Mouse (Mus musculus): ENCODE measurements around the gene 2310003L06Rik.

Gene 2310003L06Rik

GRCm38 (mm10) chr5:87969201-87969600 is at the start of gene 2310003L06Rik, which contains the start of gene Gm28434:
2310003L06Rik (plus strand) TSS chr5:87969459.
Gm28434 (plus strand) TSS chr5:87969517.
- no peak for DNase-seq (ENCODE audit: low read depth, low spot score)

GRCm38 (mm10) chr5:87925372-87925771 is 43.9 kb upstream of the 2310003L06Rik start, which contains the start of gene Csn3:
Csn3 (plus strand) TSS chr5:87925579.
- DNase-seq (ENCODE audit: low read depth, low spot score), result peak; percentile 5

DNA sequence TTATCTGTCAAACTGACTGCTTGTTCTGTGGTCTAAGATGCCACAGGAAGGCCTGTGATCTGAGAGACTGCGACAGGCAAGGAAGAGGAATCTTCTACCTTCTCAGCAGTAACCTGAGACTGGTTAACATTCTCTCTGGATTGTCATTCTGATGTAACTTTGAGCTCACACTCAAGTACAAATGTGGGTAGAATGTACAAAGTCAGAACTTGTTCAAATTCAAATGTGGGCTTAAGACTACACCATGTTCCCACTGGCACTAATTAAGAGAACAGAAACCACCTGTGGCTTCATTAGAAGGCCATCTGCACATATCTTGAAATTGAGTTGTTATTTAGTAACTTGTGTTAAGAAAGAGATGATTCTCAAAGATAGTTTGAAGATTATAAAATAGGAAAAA is 37.7 kb upstream of the 2310003L06Rik start:
- no peak for DNase-seq (ENCODE audit: low read depth, low spot score)

DNA sequence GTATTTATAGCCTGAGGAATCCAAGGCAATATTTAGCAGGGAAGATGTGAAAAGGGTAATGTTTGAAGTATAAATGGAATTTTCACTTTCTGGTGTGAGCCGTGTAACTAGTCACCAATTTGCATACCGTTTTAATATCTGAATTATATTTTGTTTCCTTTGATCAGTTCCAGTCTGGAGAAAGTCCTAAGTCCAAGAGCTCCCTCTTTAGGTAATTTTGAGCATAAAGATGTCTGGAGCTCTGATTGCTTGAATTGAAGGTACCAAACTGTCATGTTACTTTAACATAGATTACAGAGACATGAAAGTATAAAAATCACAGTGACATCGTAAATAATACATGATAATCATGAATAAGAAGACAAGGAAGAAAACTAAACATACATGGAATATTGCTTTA is 28.5 kb upstream of the 2310003L06Rik start:
- DNase-seq (ENCODE audit: low read depth, low spot score), result no peak

DNA sequence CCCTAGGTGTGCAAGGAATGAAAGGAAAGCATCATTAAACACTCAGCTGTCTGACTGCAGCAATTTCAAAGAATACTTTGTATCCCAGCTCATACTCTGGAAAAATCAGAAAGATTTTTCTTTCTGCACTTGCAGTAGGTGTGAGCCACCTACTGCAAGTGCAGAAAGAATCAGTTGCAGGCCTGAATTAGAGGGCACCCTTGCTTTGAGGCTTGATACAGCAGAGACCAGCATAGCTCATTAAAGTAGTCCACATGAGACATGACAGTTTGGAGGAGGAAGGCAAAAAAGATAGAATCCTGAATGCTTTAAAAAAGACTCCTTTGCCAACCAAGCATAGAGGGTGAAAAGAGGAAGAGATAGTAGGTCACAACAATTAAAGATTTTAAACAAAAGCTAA is 26.7 kb upstream of the 2310003L06Rik start:
- no peak for DNase-seq (ENCODE audit: low read depth, low spot score)

DNA sequence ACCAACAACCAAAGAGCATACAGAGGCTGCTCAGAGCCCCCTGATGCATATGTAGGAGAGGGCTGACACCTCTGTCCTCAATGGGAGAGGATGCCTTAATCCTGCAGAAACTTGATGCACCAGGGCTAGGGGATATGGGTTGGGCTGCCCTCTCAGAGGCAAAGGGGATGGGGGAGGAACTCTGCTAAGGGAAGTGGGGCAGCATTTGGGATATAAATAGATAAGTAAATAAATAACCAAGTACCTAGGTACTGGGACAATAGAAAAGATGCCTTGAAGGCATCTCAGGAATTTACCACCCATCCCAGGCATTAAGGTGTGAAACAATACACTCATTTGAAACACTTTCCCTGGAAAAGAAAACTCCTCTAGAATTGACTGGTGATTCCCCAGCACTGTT is 17.4 kb upstream of the 2310003L06Rik start:
- DNase-seq (ENCODE audit: low read depth, low spot score), result no peak

DNA sequence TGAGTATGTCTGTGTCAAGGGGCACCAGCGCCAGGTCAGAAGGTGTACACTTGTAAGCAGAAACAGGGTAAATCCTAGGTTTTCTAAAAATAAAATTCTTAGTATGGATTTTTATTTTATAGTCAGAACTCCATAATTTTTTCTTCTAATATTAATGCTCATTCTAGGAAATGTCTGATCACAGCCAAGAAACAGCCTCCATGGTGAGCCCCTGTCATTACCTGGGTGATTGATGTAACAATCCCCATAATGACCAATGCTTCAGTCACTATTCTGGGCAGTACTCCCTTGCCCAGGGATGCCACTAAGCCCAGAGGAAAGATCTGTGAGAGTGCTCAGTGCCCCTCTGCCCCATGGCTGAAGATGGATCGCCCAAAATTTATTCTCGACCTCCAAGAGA is 9.9 kb downstream of the 2310003L06Rik start, which contains the start of gene Cabs1:
Gene Cabs1, plus strand, starts transcription at position 301 of the 400 bp plus-strand sequence.
- no peak for DNase-seq (ENCODE audit: low read depth, low spot score)

- DNase-seq (ENCODE audit: low read depth, low spot score), result no peak
Measured at GRCm38 (mm10) chr5:87982468-87983214, 13.4 kb downstream of the 2310003L06Rik start.

- DNase-seq (ENCODE audit: low read depth, low spot score), result no peak
Measured at GRCm38 (mm10) chr5:88002249-88002648, 33.0 kb downstream of the 2310003L06Rik start, which contains the start of gene Smr3a. Smr3a (plus strand) TSS chr5:88002549.

DNA sequence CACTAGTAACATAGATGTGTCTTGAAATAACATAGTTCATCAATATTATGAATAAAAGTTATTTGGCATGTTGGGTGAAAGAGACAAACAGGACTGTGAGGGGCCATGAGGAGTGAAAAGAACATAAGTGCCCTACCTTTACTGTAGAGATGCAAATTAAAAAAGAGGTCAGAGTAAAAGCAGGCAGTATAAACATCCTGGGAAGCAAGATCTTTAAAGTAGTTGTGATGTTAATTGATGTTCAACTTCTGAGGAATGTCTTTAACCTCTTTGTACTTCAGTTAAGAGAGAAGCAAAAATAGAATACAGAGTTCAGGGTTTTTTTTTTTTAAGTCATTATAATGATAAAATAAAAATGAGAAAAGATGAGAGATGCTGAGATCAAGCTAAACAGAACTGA is 36.0 kb downstream of the 2310003L06Rik start:
- no peak for DNase-seq (ENCODE audit: low read depth, low spot score)

All from embryo, embryonic 11.5 days (tissue).